Mouse (Mus musculus) heart, postnatal 14 days (tissue): ENCODE data around the gene Zbtb34. TPM values are rescaled to one million over a fixed set of nuclear protein-coding genes. Genes with fewer than 3 reads are reported as not detected.
A peak's percentile ranks its signal among the peaks of the same experiment; 100 is the strongest.

Source experiments
- DNase-seq, 2 experiments: peaks; one replicate each; pipeline ENCODE4 v3.0.0; 2021 to 2022
- intact Hi-C: fragments of 180-260 bp; cut with DNase I; formaldehyde crosslinking; loops from one replicate; pipeline ENCODE4 v1.15.1; 2025
- total RNA-seq, 2 experiments: library from RNA; stranded (reverse); gene quantifications; 2 replicates each; pipeline ENCODE4 v1.2.3; 2021

The Zbtb34 gene
- total RNA-seq, 2 experiments from 2014 or later = 16.1 to 16.4 TPM

GRCm38 (mm10) chr2:33449119-33449873 is 18.2 kb upstream of the Zbtb34 start:
- intact Hi-C loops = no loop called here
- no peak for DNase-seq

DNA sequence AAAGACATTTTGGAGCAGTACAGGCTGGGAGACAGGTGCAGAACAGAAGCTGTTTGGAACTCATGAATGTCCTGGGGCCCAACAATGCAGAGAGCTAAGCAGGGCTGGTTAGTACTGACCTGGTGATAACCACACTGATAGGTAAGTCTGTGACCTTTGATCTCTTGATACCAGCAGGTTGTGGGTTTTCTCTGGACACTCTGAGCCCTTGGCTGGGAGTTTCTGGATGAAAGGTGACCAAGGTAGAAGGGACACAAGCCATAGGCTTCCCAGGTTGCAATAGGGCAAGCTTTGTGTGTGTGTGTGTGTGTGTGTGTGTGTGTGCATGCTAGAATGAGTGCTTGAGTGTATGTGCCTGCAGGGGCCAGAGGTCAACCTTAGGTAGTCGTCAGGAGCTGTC is 15.7 kb upstream of the Zbtb34 start:
- intact Hi-C loops = no loop called here
- DNase-seq = no peak

DNA sequence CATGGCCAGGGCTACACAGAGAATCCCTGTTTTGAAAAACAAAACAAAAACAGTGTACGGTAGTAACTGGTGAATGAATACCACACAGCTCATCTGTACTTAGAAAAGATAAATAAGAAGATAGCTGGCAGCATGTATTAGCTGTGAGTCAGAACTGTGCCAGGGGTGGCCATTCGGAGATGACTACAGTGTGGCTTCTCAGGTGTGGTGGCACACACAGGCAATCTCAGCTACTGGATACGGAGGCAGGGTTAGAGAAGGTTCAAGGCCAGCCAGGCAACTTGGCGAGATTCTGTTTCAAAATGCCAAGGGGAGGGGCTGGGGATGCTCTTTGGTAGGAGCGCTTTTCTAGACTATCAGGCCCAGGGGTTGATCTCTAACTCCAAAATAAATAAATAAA is 14.6 kb upstream of the Zbtb34 start:
- no peak for DNase-seq
- intact Hi-C loops = no loop called here

DNA sequence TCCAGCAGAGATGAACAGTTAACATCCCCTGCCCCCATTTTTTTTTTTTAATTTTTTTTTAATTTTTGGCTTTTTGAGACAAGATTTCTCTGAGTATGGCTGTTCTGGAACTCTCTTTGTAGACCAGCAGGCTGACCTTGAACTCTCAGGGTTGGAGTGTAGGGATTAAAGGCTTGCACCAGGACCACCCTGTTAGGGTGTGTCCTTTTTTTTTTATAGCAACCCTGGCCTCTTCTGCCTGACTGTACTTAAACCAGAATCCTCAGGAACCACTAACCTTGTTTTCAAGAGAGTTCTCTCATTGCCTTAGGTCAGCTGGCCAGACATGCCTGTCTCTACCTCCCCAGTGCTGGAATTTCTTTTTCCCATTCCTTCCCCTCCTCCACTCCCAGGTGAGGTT is 13.7 kb upstream of the Zbtb34 start:
- intact Hi-C loops = no loop called here
- DNase-seq = no peak

- intact Hi-C loops = no loop called here
- DNase-seq = peak; percentile 90
Observed at GRCm38 (mm10) chr2:33444358-33444757, 13.2 kb upstream of the Zbtb34 start.

- no peak for DNase-seq
- intact Hi-C loops = no loop called here
Observed at GRCm38 (mm10) chr2:33442701-33443100, 11.6 kb upstream of the Zbtb34 start.

- intact Hi-C loops = no loop called here
- DNase-seq = no peak
Observed at GRCm38 (mm10) chr2:33440893-33441292, 9.8 kb upstream of the Zbtb34 start.

DNA sequence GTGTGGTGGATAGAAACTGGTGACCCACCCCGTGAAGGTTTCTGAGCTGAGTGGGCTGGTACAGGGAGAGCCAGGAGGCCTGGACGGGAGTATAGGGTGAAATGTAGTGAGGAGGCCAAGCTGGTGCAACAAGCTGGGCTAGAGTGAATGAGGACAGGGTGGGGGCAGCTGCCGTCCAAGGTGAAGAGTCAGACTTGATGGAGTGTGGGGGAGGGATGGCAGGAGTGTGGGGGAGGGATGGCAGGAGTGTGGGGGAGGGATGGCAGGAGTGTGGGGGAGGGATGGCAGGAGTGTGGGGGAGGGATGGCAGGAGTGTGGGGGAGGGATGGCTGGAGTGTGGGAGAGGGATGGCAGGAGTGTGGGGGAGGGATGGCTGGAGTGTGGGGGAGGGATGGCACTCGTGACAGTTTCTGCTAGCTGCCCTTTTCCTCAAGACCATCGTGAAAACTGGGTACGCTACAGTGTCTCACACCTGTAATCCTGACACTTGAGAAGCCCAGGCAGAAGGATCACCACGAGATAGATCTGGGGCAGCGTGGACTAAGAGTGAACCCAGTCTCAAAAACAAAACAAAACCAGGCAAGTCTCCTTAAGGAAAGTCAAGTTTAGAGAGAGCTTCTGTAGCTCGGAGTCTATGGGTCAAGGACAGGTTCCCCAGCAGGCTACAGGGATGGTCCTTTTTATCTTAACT is 9.0 kb upstream of the Zbtb34 start:
- intact Hi-C loops = no loop called here
- DNase-seq = no peak

DNA sequence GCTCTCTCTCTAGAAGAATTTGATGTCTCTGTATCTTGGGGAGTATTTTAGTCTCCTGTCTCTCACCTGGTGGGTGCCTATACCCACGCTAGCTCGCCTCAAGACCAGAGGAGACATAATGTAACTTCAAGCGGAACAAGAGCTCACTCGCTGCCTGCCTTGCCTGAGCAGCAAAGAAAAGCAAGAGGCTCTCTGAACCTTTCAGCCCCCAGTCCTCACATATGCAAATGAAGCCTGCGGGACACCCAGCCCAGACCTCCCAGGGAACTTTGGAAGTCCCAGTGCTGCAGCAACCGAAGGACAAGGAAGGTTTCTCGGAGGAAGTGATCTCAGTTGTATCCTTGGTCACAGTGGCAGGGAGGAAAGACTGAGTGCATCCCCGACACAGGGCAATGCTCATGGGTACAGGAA is 8.4 kb upstream of the Zbtb34 start:
- no peak for DNase-seq
- intact Hi-C loops = no loop called here

- intact Hi-C loops = no loop called here
- no peak for DNase-seq
Observed at GRCm38 (mm10) chr2:33438377-33438776, 7.3 kb upstream of the Zbtb34 start.

- intact Hi-C loops = no loop called here
- DNase-seq = no peak
Observed at GRCm38 (mm10) chr2:33437184-33437583, 6.1 kb upstream of the Zbtb34 start.

DNA sequence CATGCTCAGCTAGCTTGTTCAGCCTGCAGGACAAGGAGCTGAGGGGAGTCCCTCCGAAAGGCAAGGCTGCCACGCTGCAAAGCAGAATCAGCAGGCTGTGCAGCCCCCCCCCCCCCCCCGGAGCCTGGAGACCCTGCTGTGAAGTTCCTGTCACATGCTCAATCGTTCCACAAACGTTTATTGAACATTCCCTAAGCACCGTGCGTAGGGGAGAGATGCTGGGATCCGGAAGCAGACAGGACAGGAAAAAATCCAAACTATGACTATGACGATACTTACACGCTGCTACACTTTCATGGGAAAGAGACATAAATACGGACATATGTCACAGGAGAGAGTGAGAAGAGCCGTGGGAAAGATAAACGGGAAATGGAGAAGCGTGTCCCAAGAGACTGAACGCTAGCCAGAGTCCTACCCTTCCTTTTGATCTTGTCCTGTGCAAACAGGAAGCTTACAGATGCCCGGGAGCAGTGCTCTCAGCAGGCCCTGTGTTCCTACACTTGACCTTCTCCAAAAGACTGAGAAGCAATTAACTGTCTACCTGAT is 5.0 kb upstream of the Zbtb34 start:
- no peak for DNase-seq
- intact Hi-C loops = no loop called here

DNA sequence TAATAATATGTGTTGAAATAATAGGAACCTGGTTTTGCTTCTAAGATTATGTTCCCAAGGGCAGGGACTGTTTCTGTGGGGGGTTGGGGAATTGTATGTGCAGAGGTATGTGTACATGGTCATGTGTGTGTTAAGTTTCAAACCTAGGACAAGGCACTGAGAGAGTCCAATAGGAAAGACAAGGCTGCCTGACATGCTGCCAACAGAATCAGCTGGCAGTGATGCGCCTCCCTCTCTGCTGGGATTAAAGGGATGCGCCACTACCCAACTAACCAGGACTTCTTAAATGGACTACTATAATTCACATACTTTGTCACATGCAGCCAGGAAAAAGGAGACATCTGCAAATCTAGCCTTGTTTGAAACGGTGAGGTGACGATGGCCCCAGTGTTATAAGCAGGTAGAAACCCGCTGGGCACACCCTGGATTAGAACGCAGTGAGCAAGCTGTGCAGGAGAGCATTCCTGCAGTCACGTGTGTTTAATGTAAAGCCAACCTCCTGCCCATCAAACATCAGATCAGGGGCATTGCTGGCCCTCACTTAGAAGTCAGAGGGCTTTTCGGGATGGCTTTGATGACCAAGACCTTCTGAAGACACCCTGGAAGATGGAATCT is 4.0 kb upstream of the Zbtb34 start:
- DNase-seq = no peak
- intact Hi-C loops = no loop called here

- DNase-seq = peak; percentile 39 to 62
- intact Hi-C loops = loop anchor here (2.0 kb wide), 1 partner anchor 36 kb away; the partner anchor contains the start of gene Zbtb43
Observed at GRCm38 (mm10) chr2:33432877-33433276, 1.8 kb upstream of the Zbtb34 start.

- no peak for DNase-seq
Observed at GRCm38 (mm10) chr2:33430081-33430770, 898 bp downstream of the Zbtb34 start.

DNA sequence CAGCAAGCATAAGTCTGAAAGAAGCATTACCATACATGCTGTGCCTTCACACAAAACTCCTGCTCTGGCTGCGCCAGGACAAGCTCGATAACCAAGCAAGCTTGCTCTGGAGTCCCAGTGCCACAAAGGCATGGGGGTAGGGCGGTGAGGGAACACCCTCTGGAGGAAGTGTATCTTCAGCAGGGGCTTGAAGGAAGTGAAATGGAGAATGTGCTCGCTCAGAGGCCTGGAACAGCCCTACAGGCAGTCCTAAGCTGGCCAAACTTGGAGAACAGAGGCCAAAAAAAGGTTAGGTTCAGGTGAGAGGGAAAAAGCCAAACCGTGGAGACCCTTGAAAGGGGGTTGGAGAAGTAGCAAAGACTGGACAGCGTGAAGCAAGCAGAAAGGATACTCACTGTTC is 1.8 kb downstream of the Zbtb34 start:
- intact Hi-C loops = no loop called here
- DNase-seq = peak; percentile 48 to 49

More at GRCm38 (mm10) chr2:33430081-33430770, 898 bp downstream of the Zbtb34 start:
- intact Hi-C loops = no loop called here

DNA sequence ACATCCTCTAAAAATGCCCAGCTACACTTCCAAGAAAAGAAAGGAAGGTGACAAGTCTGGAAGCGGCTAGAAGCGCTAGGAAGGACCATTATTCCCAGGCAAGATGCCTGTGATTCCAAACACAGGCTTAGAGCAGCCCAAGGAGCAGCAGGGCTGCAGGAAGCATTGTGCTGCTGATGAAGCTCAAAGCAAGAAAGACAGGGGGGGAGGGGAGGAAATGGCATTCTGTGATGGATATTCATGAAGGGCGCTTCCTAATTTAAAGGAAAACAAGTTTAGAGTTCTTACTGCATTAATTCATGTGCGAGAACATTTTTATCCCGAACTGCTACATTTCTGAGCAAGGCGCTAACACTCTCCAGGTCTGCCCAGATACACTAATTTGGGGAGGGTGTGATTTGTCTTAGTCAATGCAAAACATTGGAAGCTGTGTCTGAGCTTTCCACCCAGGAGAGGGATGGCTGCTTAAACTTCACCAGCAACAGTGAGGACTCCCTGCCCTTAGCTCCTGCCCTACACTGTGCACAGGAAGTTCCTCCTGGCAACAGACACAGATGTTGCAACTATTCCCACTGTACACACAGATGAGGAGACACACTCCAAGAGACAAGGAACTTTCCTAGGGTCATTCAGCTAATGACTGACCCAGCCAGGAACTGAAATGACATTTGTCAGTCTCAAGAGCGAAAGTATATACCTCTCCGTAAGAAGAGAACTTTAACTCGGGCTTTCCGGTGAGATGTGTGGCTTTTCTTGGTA is 4.3 kb downstream of the Zbtb34 start:
- DNase-seq = no peak
- intact Hi-C loops = no loop called here

- no peak for DNase-seq
- intact Hi-C loops = no loop called here
Observed at GRCm38 (mm10) chr2:33417454-33417853, 13.7 kb downstream of the Zbtb34 start.

DNA sequence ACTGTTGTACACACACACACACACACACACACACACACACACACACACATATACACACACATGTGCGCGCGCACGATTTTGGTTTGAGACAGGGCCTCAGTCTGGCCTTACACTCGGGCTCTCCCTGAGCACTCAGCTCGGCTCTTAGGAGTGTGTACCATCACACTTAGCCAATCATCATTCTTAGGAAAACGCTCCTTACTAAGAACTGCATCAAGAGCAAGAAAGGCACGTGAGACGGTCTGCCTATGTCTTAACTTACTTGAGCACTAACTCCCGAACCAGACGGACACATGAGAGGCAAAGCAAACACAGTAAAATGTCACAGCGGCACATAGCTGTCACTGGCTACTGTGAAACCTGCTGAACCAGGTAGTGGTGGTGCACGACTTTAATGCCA is 17.1 kb downstream of the Zbtb34 start:
- DNase-seq = no peak
- intact Hi-C loops = no loop called here

GRCm38 (mm10) chr2:33412111-33412510 is 19.0 kb downstream of the Zbtb34 start:
- peak in 1 of 2 experiments; percentile 16 for DNase-seq
- intact Hi-C loops = no loop called here
